Mouse (Mus musculus) CD4-positive helper T cell, adult 2 months (primary cell): ENCODE results near the gene Nudcd3.

Experiments
- DNase-seq: peaks from one replicate; pipeline ENCODE4 v3.0.0-alpha.2; 2012; ENCODE audit warnings: low read depth, missing footprints, low spot score

Gene Nudcd3

GRCm38 (mm10) chr11:6200087-6200569 is at the start of gene Nudcd3:
Gene Nudcd3 (minus strand): TSS chr11:6200415.
- DNase-seq, result peak; percentile 92

DNA sequence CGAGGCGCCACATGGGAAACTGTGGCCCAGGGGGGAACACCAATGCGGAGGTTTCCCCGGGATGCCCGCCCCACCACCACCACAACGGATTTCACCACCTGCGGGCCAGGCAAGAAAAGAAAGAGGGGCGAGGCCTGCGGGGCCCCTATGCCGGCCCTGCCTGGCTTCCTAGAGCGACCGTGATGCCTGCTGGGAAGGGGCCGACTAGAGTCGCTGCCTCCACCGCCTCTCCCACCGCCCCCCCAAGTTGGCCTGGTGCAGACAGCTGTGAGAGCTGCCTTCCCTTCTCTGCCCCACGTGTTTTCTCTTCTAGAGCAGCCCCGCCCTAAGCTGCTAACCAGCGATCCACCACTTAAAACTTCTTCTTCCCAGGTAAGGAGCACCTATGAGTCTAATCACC is 44.5 kb upstream of the Nudcd3 start:
- DNase-seq, result no peak

DNA sequence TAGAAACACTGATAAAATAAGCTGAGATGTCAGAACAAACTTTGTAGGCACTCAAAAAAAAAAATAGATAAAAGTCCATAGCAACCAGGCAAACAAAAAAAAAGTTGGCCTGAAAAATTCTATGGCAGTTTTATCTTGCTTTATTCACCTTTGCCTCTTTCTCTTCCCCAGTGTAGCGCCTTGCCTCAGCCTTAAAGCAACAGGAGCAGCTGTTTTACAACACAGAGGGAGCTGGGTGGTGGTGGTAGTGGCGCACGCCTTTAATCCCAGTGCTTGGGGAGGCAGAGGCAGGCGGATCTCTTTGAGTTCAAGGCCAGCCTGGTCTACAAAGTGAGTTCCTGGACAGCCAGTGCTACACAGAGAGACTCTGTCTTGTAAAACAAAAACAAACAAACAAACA is 32.8 kb upstream of the Nudcd3 start:
- no peak for DNase-seq

- no peak for DNase-seq
These were observed 29.8 kb upstream of the Nudcd3 start, which contains the start of gene Npc1l1 for GRCm38 (mm10) chr11:6230012-6230411. Gene Npc1l1 (minus strand): TSS chr11:6230143.

DNA sequence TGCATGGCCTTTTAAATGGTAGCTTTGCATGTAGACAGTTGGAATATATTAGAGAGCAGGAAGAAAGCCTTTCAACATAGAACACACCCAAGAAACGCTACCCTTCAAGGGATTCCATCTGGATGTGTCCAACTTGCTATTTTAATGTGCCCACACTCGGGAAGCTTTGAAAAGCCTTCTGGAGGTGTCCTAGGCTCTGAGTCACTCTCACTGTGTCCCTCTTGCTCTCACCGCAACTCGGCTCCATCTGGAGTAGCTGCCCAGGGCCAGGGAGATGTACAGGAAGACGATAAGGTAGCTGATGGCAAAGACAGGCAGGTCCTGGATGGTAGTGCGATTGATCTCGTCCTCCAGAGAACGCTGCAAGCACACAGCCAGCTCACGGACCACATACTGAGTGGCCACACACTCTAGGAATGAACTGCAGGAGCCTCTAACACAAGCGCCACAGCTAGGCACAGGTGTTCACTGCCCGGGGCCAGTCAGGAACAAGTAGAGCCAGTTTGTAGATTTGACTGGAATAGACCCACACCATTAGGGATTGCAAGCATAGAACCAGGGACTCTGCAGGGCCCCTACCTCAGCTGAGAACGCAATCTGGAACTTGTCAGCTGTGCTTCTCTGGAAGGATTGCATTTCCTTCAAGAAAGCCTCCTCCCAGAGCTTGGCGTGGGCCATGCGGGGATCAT is 24.5 kb upstream of the Nudcd3 start:
- no peak for DNase-seq

- no peak for DNase-seq
These were observed 22.0 kb upstream of the Nudcd3 start for GRCm38 (mm10) chr11:6222187-6222586.

DNA sequence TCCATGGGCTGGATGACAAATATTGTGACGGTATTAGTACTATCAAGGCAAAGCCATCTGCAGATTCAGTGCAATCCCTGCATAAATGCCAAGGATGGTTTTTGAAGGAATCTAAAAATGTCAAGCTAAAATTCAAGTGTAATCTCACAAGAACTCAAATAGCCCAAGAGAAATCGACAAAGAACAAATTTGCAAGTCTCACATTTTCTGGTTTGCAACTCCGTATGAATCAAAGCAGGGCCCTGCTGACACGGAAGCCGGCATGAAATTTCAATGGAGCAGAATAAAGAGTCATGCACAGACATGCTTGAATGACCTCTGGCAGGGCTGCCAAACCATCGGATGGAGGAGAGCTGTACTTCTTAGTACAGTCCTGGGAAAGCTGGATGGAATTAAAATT is 19.8 kb upstream of the Nudcd3 start:
- no peak for DNase-seq

- DNase-seq, result no peak
These were observed 18.1 kb upstream of the Nudcd3 start for GRCm38 (mm10) chr11:6218189-6218896.

DNA sequence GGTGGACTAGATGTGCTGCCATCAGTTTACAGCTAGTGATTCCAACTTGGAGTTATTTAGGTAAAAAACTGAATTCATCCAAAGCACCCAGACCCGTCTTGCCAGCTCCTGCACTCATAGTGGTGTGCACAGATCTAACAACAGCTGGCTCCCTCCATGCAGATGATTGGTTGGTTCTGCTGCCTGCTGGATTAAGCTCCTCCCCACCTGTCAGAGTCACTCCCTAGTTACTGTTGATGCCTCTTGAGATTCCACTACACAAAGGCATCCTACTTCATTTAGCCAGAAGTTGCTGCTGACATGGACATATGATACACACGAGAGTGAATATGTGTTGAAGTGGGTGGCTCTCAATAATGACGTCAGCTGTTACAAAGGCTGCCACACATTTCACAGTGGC is 16.6 kb upstream of the Nudcd3 start:
- DNase-seq, result no peak

DNA sequence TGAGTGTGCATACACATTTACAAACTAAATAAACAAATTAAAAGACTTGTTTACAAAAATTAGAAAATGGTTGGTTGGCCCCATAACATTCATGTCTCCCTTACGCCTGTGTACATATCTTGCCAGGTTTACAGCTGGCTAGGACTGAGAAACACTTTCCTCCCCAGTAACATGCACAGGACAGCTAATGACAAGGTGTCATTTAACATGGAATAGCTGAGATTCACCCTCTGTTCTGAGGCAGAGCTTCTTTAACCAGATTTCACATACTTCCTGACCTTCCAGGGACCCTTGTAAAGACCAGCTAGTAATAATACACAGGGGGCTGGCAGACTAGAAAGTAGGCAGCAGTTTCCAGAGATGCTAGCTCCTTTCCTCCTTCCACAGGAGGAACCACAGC is 7.9 kb upstream of the Nudcd3 start:
- no peak for DNase-seq

DNA sequence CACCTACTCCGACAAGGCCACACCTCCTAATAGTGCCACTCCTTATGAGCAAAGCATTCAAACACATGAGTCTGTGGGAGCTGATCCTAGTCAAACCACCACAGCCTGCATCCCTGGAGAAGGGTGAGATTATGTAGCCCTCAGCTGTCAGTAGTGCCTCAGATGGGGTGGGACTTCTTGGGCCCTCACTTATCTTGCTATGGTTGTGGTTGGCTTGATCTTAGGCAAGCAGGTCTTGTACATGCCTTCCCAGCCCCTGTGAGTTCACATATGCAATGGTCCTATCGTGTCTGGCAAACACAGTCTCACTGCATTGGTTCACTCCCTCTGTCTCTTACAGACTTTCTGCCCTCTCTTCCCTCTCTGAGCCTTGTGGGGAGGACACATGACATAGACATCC is 6.9 kb upstream of the Nudcd3 start:
- no peak for DNase-seq

DNA sequence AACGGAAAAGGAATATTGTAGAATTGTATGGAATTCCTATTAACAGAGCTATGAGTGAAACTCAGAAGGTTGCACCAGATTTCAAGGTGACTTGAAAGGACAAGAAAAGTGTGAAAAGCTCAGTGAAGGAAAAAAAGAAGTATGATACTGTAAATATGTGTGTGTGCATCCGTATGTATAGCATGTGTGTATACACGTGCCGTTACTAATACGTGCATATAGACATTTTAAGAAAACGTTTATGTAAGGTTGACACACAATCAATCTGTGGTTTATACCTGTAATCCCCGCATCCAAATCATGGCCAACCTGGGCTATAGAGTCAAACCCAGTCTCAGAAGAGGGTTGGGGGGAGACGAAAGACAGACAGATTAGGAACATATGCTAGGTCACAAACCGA is 355 bp upstream of the Nudcd3 start:
- DNase-seq, result no peak

- DNase-seq, result no peak
These were observed 667 bp downstream of the Nudcd3 start, which contains the start of gene A730071L15Rik for GRCm38 (mm10) chr11:6199410-6200086. Gene A730071L15Rik (plus strand): TSS chr11:6200029.

DNA sequence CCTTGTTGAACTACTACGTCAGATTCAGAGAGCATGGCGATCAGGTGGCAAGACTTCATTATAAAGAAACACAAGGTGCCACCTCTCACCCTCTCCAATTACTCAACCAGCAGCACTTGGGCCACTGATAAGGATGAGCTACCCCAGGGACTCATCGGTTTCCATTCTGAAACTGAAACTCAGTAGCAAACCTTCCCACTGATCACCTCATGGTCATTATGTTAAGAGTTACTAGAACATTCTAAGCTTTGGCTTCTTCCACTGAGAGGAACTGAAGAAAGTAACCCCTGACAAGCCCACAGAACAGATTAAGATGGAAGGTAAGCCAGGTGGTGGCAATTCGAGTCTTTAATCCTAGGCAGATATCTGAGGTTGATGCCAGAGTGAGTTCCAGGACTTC is 1.8 kb downstream of the Nudcd3 start:
- DNase-seq, result peak; percentile 31

DNA sequence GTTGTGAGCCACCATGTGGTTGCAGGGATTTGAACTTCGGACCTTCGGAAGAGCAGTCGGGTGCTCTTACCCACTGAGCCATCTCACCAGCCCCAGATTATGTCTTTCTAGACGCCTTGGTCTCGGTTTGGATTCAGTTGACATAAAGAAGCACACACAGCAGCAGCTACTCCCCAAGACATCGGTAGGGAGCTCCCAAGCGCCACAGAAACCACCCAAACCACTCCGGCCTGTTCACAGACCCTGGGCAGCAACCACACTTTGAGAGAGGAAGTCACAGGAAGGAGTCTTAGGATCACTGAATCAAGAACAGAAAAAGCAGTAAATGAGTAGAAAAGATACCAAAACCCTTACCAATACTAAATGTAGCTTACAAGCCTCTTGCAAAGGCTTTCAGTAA is 3.4 kb downstream of the Nudcd3 start:
- no peak for DNase-seq

DNA sequence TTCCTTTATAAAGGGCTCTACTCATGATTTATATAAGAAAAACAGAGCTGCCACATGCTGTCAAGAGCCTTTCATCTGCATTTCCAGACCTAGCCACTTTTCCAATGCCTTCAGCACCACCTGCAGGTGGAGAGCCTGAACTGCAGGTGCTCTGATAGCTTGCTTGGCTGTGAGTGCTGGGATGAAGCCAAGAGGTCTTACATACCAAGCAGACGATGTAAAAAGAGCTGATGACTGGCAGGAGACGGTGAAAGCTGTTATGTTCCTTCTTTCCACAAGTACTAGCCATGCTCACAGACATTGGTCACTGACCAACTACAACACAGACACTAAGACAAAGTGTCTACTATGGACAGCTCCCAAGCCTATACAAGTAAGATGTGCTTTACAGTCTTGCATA is 12.3 kb downstream of the Nudcd3 start:
- DNase-seq, result peak; percentile 87

DNA sequence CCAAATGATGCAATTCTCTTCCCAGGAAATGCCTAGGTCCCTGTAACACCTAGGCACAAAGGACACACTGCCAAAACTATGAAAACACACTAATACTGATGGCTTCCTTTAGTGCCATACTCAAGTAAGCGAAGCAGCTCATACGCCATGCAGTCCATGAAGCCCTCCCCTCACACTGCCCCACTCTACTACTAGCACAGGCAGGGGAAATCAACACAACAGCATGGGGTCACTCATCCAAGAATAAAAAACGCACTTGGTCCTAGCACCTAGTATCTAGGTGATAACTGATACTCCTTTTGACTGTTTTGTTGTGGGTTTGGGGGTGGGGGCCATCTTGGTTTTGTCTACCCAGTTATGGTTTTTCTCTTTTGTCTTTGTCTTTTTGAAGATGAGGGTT is 12.8 kb downstream of the Nudcd3 start:
- no peak for DNase-seq

GRCm38 (mm10) chr11:6184202-6184935 is 15.8 kb downstream of the Nudcd3 start:
- DNase-seq, result peak; percentile 57

GRCm38 (mm10) chr11:6183246-6183645 is 17.0 kb downstream of the Nudcd3 start:
- DNase-seq, result peak; percentile 52

- peak; percentile 66 for DNase-seq
These were observed 19.3 kb downstream of the Nudcd3 start for GRCm38 (mm10) chr11:6180811-6181399.

DNA sequence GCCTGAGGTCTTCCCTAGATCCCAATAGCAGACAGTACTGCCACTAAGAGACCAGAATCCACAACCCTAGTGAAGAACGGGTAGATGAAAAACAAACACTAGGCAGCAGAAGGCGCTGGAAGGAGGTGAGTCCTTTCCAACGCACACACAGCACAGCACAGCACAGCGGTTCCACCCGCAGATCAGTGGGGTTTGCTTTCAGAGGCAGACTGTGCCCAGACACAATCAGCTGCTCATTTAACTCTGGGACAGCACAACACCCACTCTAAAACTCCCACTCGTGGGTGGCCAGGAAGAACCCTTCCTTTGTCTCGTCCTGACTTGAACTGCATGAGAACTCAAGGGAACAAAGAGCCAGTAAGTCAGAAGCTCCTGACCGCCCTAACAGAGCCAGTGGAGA is 21.0 kb downstream of the Nudcd3 start:
- peak; percentile 54 for DNase-seq
